Mouse (Mus musculus) CH12.LX (cell line): ENCODE results near the gene Myh3.

ENCODE experiments used
- CTCF ChIP-seq, 2 experiments: IDR thresholded peaks in 1 of 2; conservative IDR thresholded peaks in 1 of 2; 2 replicates each; pipeline ENCODE4 v1.5.1; 2011 to 2012; ENCODE audit warnings: low read depth in 2 of 2, low read length in 2 of 2, improper control_type of control experiment in 1 of 2, inconsistent platforms in 1 of 2, mild to moderate bottlenecking in 1 of 2, moderate library complexity in 1 of 2
- EP300 ChIP-seq: IDR thresholded peaks from 2 replicates; pipeline ENCODE4 v1.6.1; 2011; ENCODE audit warnings: low read length, improper control_type of control experiment
- ETS1 ChIP-seq: conservative IDR thresholded peaks from 2 replicates; pipeline ENCODE4 v1.6.1; 2012; ENCODE audit warnings: low read depth, mild to moderate bottlenecking, inconsistent platforms, low read length, improper control_type of control experiment, moderate library complexity
- JUND ChIP-seq: conservative IDR thresholded peaks from 2 replicates; pipeline ENCODE4 v1.6.1; 2011; ENCODE audit warnings: low read depth, low read length, improper control_type of control experiment
- MEF2A ChIP-seq: IDR thresholded peaks from 2 replicates; pipeline ENCODE4 v1.6.1; 2014; ENCODE audit warnings: low read depth, mild to moderate bottlenecking, inconsistent platforms, low read length, improper control_type of control experiment, borderline replicate concordance
- MYC ChIP-seq: IDR thresholded peaks from 2 replicates; pipeline ENCODE4 v1.6.1; 2011; ENCODE audit warnings: low read depth, mild to moderate bottlenecking, improper control_type of control experiment, low read length
- POLR2A ChIP-seq: IDR thresholded peaks from 2 replicates; pipeline ENCODE4 v1.6.1; 2011; ENCODE audit warnings: low read depth, mild to moderate bottlenecking, improper control_type of control experiment, low read length
- TCF12 ChIP-seq: IDR thresholded peaks from 2 replicates; pipeline ENCODE4 v1.6.1; 2014; ENCODE audit warnings: low read depth, mild to moderate bottlenecking, inconsistent platforms, low read length, improper control_type of control experiment
- UBTF ChIP-seq: IDR thresholded peaks from 2 replicates; pipeline ENCODE4 v1.6.1; 2012; ENCODE audit warnings: low read depth, mild to moderate bottlenecking, inconsistent platforms, low read length, improper control_type of control experiment, moderate library complexity
- ZKSCAN1 ChIP-seq: IDR thresholded peaks from 2 replicates; pipeline ENCODE4 v1.6.1; 2012; ENCODE audit warnings: low read depth, inconsistent platforms, low read length, improper control_type of control experiment, borderline replicate concordance

- TF ChIP-seq MYC: no peak
- TF ChIP-seq CTCF (conservative IDR thresholded peaks at IDR 0.05 in 1 of 2, IDR thresholded peaks at IDR 0.05 in 1 of 2; ENCODE audit: low read depth in 2 of 2, low read length in 2 of 2): no peak
- TF ChIP-seq EP300: no peak
- no peak for TF ChIP-seq MEF2A
- no peak for TF ChIP-seq JUND
- TF ChIP-seq POLR2A: no peak
- no peak for TF ChIP-seq UBTF
- TF ChIP-seq TCF12: no peak
- no peak for TF ChIP-seq ETS1
- no peak for TF ChIP-seq ZKSCAN1
Measured at GRCm38 (mm10) chr11:67114901-67115300, 36.8 kb downstream of the Myh3 start.
